Mouse (Mus musculus): ENCODE measurements around the gene Tex11. TPM values are rescaled to one million over a fixed set of nuclear protein-coding genes. Genes with fewer than 3 reads are reported as not detected.
"Not testable (repeated sequence)": the region's sequence is repeated elsewhere in the genome, so short reads cannot be mapped to it uniquely, and the experiment has no call there.

The Tex11 gene
- under 1 TPM in 1 of 2 experiments, not detected in 1; 0.15 TPM for total RNA-seq (2021)
- long read RNA-seq, experiment 1: 0 reads
- long read RNA-seq, experiment 2, partial matches to known transcripts: 0 of 1 reads
- long read RNA-seq, experiment 2, other reads (novel, unspliced or antisense): 1 of 1 reads

DNA sequence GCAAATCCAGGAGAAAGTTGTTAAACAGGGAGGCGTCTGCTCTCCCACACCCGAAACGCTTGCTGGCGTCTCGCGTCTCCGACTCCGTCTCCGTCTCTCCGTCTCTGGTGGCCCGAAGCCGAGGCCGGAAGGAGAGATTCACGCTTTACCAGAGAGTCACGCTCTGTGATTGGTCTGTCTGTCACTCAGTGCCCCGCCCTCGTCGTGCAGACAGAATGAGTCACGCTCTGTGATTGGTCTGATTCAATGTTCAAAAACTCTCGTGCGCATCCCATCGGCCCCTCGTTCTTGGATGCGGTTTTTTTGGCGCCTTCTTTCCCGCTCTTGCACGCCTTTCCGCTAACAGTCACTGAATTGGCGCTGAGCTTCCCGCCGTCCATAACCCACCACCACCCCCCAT lies at the start of gene Tex11:
Gene Tex11, minus strand, starts transcription at position 127 of the 400 bp plus-strand sequence.
- H3K27ac ChIP-seq: no peak within 1 kb of the TSS
- H3K4me3 ChIP-seq: no peak within 1 kb of the TSS
- no peak for TF ChIP-seq CTCF (conservative IDR thresholded peaks at IDR 0.05)
- no peak for DNase-seq (ENCODE audit: low spot score in 2 of 2)

DNA sequence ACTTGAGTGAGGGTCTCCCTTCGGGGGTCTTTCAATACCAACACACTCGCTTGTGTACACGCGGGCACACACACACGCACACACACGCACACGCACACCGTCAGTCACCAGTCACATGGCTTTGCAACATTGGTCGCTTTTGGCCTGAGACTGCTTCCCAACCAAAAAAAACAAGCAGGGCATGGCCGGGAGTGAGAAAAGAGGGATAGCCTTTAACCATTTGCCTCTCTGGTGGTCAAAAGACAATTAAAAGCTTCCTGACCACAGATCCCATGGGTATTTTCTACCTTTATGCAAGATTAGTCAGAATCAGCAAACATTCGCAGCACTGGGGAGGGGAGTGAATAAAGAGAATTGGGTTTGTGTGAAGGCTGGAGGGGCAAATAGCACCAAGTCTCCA lies 26.5 kb upstream of the Tex11 start, which contains the start of gene Slc7a3:
Gene Slc7a3, minus strand, starts transcription at position 101 of the 400 bp plus-strand sequence.
- H3K27ac ChIP-seq: no peak within 1 kb of the TSS
- TF ChIP-seq CTCF (conservative IDR thresholded peaks at IDR 0.05): no peak
- peak within 1 kb of the TSS; percentile 44 for H3K4me3 ChIP-seq
- DNase-seq (ENCODE audit: low spot score in 2 of 2): no peak

DNA sequence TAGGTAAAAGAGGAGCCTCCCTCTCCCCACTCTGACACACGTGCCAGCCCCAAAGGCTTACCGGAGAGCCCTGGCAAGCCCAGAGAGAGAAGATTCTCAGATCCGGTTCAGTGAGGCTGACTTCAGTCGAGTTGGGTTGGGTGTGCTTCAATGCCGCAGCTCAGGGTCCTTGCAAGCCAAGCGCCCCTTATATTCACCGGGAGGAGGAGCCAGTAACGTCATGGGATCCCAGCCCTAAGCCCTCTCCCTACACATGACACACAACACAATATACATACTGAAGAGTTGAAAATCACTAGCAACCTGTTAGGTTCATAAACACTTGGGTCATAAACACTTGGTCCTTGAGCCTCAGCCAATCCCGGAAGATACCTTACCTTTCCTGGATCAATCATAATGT lies 25.7 kb upstream of the Tex11 start:
- H3K4me3 ChIP-seq: peak overlapping the region; percentile 44
- not testable (repeated sequence) for H3K27ac ChIP-seq; DNase-seq (ENCODE audit: low spot score in 2 of 2)

DNA sequence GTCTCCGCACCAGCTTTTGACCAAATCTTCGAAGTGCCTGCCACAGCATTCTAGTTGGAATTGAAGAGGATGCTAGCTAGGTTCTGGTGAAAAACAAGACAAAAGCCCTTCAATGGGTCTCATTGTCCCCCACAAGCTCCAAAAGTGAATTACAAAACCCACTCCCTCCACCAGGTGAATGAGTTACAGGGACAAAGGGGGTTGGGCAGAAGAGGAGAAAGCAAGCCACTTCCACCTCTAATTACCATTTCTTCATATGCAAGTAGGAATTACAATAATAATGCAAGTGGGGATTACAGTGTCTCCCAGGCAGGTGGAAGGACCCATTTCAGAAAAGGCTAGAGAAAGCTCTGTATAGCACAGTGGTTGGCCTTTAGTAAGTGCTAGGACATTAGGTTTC lies 24.7 kb upstream of the Tex11 start:
- H3K27ac ChIP-seq: no peak overlapping the region

DNA sequence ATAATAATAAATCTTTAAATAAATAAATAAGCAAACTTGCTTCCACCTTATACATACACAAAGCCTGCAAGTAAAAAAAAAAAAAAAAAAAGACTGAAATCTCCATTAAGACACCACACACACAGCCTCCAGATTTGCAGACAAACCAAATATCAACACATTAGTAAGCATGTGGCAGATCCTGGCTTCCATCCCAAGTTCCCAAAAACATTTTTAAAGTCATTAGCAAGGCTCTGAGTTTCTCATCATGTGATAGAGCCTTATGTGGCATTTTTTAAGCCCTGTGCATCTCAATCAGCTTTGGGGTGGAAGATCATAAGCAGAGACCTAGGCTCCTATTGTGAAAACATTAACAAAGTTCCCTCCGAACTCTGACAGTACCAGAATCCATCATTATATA lies 5.8 kb upstream of the Tex11 start:
- no peak for DNase-seq (ENCODE audit: low spot score in 2 of 2)
- no peak for TF ChIP-seq CTCF (conservative IDR thresholded peaks at IDR 0.05)
- H3K27ac ChIP-seq: no peak overlapping the region
- no peak overlapping the region for H3K4me3 ChIP-seq

More for the DNA sequence above, 24.7 kb upstream of the Tex11 start:
- H3K4me3 ChIP-seq: no peak overlapping the region
- no peak for TF ChIP-seq CTCF (conservative IDR thresholded peaks at IDR 0.05)
- no peak for DNase-seq (ENCODE audit: low spot score in 2 of 2)

DNA sequence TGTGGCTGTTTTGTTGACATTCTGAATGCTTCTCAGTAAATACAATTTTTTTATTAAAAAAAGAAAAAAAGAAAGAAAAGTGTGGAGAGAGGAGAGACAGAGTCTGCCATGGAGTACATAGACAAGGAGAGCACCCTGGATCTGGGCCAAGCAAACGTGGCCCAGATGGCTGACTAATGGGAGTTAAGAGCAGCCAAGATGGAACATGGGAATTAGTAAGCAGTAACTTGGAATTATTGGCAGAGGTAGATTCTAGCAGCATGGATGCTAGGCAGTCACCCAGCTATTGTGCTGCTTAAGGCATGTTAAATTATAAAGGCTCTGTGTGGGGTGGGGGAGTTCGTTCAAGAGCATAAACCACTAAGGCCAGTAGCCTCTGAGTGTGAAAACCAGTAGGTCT lies 4.0 kb upstream of the Tex11 start:
- Histone ChIP-seq H3K27ac (no peak overlapping the region), H3K4me3 (no peak overlapping the region)
- DNase-seq (ENCODE audit: low spot score in 2 of 2): peak; percentile 3 to 21
- TF ChIP-seq CTCF (conservative IDR thresholded peaks at IDR 0.05): no peak

DNA sequence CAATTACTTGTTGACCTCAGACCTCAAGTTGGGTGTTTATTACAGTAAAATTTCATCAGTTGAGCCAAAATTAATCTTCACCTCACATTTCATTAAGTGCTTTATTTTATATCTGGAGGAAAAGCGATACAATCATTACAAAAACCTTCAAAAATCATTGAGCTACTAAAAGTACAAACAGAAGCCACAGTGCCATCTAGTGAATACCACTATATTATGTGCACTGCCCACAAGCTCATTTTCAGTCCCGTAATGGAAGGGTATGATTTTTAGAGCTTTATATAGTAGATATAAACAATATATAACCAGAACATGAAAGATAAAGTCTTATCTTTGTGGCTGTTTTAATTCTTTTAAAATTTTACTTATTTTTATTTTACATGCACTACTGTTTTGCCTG lies 115.8 kb downstream of the Tex11 start:
- TF ChIP-seq CTCF (conservative IDR thresholded peaks at IDR 0.05): peak; percentile 79
- H3K4me3 ChIP-seq: no peak overlapping the region
- DNase-seq (ENCODE audit: low spot score in 2 of 2): no peak
- no peak overlapping the region for H3K27ac ChIP-seq

DNA sequence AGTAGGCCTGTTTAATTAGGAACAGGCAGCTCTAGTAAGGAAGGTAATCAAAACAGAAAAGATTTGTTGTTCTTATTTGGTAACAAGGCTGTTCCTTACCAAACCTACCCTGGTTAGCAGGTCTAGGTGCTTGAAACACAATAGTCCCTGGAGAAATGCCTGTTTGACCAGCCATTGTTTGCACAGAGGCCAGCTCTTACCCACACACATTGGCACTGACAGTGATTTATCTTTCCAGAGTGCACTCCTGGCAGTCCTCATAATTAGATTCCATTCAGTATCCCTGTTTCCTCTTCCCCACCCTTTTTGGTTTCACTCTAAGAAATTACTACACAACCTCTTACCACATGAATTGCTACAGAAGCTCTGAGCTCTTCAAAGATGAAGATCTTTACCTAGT lies 220.3 kb downstream of the Tex11 start:
- DNase-seq (ENCODE audit: low spot score in 2 of 2): no peak
- TF ChIP-seq CTCF (conservative IDR thresholded peaks at IDR 0.05): no peak
- H3K4me3 ChIP-seq: no peak overlapping the region

DNA sequence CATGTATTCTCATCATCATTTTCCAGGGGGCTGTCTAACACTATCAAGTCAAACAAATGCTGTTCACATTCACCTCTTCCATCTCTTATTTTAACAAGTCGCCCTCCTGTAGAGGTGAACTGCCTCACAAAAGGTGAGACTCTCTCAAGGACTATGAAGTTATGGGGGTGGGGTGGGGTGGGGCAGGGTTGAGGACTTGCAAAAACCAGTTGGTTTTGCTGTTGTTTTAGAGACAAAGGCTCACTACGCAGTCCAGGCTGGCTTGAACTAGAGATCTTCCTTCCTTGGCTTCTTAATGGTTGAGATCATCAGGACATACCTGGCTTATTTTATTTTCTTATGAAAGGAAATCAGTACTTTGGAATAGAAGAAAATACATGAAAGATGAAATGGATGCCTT lies 226.7 kb downstream of the Tex11 start:
- DNase-seq (ENCODE audit: low spot score in 2 of 2): no peak
- no peak overlapping the region for H3K4me3 ChIP-seq
- no peak overlapping the region for H3K27ac ChIP-seq
- no peak for TF ChIP-seq CTCF (conservative IDR thresholded peaks at IDR 0.05)

More for the DNA sequence above, 220.3 kb downstream of the Tex11 start:
- H3K27ac ChIP-seq: no peak overlapping the region

DNA sequence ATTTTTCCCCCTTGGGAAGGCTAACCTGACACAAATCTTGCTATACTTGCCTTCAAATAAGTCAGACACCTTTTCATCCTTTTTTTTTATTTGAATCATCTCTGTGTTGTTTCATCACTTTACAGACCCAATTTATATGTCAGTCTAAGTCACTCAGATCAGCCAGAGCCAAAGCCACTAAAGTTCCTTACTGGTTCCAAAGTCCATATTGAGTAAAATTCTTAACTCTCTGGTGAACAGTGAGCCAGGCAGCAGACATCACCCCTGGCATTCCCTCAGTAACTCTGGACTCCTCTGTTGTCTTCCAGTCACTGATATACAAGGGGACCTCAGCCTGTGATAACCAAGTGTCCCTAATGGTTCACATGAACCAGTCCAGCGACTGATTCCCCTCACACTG lies 233.9 kb downstream of the Tex11 start:
- H3K4me3 ChIP-seq: no peak overlapping the region
- H3K27ac ChIP-seq: no peak overlapping the region
- no peak for TF ChIP-seq CTCF (conservative IDR thresholded peaks at IDR 0.05)
- DNase-seq (ENCODE audit: low spot score in 2 of 2): no peak

DNA sequence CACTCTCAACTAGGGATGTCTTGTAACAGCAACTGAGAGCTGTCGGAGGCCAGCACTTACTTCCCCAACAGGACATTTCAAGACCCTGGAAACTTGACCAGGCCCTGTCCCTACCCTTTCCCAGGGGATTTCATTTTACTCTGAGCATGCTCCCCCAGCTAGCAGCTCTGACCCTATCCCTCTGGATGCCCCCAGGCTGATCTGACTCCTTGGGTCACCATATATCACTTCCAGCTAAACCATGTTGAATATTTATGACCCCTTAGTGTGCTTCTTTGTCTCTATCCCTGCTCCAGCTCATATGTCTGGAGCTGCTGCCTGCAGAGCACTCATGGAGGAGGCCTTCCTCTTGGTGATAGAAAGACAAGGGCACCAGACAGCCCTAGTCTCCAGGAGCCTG lies 238.3 kb downstream of the Tex11 start:
- no peak for TF ChIP-seq CTCF (conservative IDR thresholded peaks at IDR 0.05)
- Histone ChIP-seq H3K4me3 (no peak overlapping the region), H3K27ac (no peak overlapping the region)
- DNase-seq (ENCODE audit: low spot score in 2 of 2): no peak

DNA sequence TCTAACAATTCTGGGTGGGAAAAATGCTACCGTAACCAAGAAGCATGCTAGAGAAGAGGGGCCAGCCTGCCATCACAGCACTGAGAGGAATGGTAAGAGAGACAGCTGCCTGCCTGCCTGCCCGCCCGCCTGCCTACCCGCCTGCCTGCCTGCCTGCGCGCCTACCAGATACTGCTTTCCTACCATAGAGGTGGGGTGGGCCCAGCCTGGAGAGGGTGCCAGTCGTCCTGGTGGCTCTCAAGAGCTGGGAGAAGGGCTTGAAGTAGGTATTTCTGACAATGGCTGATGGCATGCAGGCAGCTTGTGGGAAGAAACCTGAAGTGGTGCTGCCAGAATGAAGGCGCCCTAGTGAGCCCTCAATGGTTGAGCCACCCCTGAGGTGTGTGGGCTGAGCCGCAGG lies 240.8 kb downstream of the Tex11 start:
- peak in 1 of 2 experiments; percentile 27 for DNase-seq (ENCODE audit: low spot score in 2 of 2)
- Histone ChIP-seq H3K4me3 (no peak overlapping the region), H3K27ac (no peak overlapping the region)
- TF ChIP-seq CTCF (conservative IDR thresholded peaks at IDR 0.05): no peak

DNA sequence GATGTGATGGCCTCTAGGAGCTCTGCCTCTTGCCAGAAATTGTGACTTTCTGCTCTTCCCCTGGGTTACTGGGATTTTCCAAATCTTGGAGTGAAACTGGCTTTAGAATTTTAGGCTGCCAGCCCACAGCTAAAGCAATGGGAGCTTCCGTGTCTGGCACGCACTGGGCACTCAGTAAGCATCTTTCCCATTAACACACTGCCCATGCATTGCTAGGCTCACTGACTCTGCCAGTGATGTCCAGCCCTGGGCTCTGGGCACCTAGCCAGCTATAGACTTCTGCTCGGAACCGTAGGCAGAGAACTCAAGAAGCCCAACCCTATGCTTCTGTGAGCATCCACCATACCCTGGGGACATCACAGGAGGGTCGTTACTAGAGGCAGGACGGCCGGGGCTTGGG lies 243.7 kb downstream of the Tex11 start:
- H3K27ac ChIP-seq: peak overlapping the region; percentile 23; the same call in 1 of the 2 replicates
- no peak for DNase-seq (ENCODE audit: low spot score in 2 of 2)
- no peak overlapping the region for H3K4me3 ChIP-seq
- TF ChIP-seq CTCF (conservative IDR thresholded peaks at IDR 0.05): no peak

DNA sequence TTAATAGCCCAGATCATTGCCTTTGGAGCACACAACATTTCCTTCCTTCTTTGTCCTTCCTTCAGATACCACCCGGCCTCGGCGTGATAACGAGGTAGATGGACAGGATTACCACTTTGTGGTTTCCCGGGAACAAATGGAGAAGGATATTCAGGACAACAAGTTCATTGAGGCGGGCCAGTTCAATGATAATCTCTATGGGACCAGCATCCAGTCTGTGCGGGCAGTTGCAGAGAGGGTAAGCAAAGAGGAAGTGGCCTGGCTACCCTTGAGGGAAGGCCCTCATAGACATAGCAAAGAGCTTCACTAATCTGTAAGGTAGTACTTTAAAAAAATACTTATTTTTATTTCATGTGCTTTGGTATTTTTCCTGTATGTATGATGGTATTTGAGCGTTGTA lies 245.3 kb downstream of the Tex11 start:
- Histone ChIP-seq H3K27ac (no peak overlapping the region), H3K4me3 (no peak overlapping the region)
- no peak for TF ChIP-seq CTCF (conservative IDR thresholded peaks at IDR 0.05)
- DNase-seq (ENCODE audit: low spot score in 2 of 2): no peak

DNA sequence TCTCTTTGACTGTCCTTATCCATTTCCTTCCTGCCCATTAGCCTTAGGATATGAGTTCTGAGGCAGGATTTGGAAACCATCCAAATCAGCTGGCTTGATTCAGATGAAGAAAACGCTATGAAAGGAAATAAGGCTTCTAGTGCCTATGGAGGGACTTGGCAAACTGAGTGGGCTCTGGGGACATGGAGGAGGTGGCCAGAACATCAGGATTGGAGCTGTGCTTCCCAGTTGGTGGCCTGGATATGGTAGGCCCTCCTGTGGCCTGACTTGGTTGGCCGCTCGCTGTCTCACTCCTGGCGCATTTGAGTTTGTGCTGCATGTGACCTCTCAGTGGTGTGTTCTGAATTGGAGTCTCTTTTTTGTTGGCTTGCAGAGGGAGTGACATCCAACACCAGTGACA lies 248.3 kb downstream of the Tex11 start:
- Histone ChIP-seq H3K4me3 (no peak overlapping the region), H3K27ac (no peak overlapping the region)
- no peak for DNase-seq (ENCODE audit: low spot score in 2 of 2)
- TF ChIP-seq CTCF (conservative IDR thresholded peaks at IDR 0.05): no peak
